Mouse (Mus musculus): ENCODE data around the gene Cd164l2.

GRCm38 (mm10) chr4:133257798-133258408 lies 46.0 kb downstream of the Cd164l2 start:
- no peak for TF ChIP-seq MYOD1 (IDR thresholded peaks at IDR 0.05; ENCODE audit: control insufficient read depth, insufficient read length, low read depth)
- no peak for TF ChIP-seq MYOG (IDR thresholded peaks at IDR 0.05; ENCODE audit: control insufficient read depth, extremely low read depth, insufficient read length)
- TF ChIP-seq CTCF (IDR thresholded peaks at IDR 0.05; ENCODE audit: control insufficient read depth, insufficient read depth, insufficient read length), result no peak
- TF ChIP-seq MAX (IDR thresholded peaks at IDR 0.05), result no peak
- TF ChIP-seq FOSL1 (IDR thresholded peaks at IDR 0.05; ENCODE audit: insufficient read depth, low read length, poor library complexity, severe bottlenecking), result no peak
- no peak for TF ChIP-seq USF1 (IDR thresholded peaks at IDR 0.05; ENCODE audit: low read depth)
- TF ChIP-seq CEBPB (IDR thresholded peaks at IDR 0.05; ENCODE audit: low read depth), result no peak
